Mouse (Mus musculus) left cerebral cortex, adult 11 months (tissue): ENCODE data around the gene Nfe2.

Source experiments
- DNase-seq: peaks from one replicate; pipeline ENCODE4 v3.0.0; 2022; ENCODE audit warnings: low spot score

Gene Nfe2

DNA sequence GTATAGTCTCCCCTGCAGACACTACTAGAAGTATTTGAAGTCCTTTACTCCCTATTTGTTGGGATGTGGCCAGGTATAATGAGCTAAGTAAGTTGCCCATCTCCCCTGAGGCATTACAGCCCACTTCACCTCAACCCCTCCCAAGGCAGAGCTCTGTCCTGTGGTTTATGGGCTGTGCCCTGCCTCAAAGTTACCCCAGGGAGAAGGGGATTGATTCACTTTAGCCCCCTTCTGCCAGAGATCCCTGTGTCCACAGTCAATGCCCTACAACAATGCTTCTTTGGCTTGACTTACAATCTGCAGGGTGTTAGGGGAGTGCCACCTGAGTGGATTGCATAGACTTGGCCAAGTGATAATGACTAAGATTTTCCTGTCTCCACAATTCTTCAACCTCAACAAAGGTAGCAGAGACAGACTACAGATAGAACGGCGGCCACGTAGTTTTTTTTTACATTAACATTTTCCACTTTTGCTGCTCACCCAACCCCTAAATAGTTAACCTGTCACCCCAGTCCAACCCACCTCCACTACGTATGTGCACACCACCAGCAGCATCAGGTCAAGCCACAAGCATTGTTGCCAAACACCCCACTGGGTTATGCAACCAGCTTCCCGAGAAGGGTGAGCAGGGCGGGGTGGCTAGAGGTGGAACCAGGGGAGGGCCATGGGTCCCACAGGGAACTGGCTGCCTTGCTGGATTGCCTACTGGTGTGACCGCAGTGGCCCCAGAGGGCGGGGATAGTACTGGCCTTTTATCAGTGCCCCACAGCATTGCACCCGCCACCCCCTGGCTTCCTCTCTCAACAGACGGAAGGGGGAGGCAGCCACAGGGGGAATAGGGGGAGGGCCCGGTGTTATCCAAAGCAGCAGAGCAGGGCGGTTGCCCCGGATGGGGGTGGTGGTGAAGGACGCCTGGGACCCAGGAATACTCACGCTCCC lies at the start of gene Nfe2:
Gene Nfe2, minus strand, starts transcription at position 614 of the 939 bp plus-strand sequence.
- no peak for DNase-seq

- DNase-seq: peak; percentile 87
These were observed 48.9 kb upstream of the Nfe2 start for GRCm38 (mm10) chr15:103307125-103307524.

- no peak for DNase-seq
These were observed 47.8 kb upstream of the Nfe2 start for GRCm38 (mm10) chr15:103305792-103306645.

DNA sequence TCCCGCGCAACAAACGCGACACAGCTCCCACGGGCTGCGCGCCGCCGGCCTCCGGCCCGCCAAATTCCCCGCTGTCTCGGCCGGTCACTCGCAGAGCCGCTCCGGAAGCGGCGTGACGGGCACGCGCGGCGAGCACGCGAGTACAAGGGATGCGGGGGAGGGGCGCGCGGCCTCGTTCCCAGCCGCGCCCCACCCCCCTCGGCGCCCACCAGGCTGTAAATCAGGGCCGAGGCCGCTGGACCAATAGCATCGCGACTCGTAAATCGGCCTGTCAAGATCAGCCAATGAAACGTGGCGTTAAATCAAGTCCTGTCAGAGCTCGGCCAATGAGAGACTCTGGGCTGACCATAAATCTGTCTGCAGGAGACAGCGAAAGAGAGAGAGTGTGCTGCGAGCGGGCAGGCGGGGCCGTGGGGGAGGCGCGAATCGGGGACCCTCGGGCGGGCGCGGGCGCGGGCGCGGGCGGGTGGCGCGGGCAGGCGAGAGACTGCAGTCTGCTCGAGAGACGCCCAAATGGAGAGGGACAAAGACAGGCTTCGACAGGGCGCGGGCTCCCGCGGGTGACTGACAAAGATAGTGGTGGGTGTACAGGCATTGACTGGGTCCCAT lies 47.0 kb upstream of the Nfe2 start:
- peak; percentile 99 for DNase-seq

DNA sequence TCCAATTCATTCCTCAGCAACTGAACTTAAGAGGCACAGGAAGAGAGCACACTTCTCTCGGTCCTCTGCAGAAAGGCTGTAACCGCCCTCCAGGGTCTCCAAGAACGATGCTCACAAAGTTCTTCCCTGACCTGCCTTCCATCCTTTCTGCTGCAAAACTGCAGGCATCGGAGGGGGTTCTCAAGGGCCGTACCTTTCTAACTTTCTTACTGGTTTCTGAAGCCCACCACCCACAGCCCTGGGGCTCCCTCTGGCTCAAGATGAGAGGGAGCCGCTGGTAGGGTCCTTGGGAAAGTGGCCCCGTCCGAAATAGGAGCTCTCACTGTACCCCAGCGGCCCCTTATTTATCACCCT lies 46.4 kb upstream of the Nfe2 start:
- no peak for DNase-seq

GRCm38 (mm10) chr15:103303916-103304615 lies 45.9 kb upstream of the Nfe2 start:
- no peak for DNase-seq

DNA sequence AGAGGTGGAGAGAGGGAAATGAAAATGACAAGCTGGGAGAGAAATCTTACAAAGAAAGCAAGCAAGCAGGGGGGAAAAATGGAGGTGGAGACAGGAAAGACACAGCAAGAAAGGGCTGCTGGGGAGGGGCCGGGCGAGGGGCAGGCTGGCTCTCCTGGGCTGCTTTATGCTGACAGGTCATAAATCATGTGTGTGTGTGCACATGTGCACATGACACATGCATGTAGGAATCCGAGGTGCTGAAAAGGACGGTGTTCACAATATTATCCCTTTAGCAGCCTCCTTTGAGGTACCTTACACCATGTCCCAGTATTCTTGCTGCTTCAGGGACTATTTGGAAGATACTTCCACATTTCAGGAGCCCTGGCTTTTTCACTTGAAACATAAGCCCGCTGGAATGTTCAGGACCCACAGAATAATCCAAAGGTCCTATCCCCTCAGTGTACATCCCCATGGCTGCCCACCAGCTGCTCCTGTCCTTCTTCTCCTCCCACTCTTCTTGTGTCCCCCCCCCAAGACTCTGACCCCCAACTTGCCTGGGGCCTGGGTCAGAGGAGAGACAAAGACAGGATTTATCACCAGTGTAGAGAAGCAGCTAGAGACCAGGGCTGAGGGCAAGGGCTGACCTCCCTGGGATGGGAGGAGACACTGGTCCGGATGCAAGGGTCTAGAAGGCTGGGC lies 44.3 kb upstream of the Nfe2 start:
- DNase-seq: no peak

DNA sequence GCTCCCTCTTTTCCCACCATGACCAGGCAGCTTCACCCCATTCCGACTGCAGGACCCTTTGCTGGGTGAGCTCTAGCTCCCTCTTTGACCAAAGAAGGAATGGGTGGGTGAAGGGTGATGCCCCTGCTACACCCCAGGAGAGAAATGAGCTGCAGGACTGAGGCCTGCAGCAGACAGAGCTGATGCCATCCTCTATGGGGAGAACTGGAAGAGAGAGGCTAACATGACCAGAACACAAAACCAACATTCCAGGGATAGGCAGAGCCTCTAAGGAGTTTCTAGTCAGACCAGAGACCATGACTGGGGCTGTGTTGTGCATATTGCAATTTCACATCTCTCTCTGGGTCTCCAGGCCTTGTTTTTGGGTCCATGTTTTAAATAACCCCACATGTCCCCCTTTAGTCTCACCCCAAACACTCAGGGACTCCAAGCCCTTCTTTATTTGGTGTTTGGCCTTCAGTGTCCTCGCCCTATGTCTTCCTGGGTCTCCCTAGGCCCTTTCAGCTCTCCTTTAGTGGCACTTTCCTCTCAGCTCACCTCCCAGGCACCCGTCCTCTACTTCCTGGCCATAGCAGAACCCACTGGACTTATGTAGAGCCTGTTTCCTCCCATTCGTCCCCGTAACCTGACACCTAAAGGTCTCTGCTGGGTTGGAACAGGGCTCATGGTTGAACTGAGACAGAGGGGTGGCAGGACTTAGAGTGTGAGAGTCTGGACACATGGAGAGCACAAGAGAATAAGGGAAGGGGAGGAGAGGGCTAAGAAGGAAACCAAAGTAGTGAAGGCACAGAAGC lies 43.5 kb upstream of the Nfe2 start:
- no peak for DNase-seq

GRCm38 (mm10) chr15:103301046-103301445 lies 42.8 kb upstream of the Nfe2 start:
- DNase-seq: no peak

- no peak for DNase-seq
These were observed 42.4 kb upstream of the Nfe2 start for GRCm38 (mm10) chr15:103300560-103300959.

DNA sequence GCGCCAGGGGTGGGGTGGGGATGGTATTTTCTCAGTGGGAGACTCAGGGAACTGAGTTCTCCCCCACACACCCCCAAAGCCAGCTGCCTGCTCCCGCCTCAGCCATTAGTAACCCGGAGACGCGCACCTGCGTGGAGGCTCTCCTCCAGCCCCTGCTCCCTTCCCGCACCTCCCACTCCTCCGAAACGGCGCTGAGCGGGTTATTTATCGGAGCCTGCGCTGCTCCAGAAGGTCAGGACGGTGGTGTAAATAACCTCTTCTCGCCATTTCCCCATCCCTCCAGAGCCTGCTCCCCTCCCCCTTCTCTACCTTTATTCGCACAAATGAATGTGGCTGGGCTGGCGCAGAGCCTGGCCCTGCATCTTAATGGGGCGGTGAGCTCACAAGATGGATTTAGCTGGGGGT lies 41.9 kb upstream of the Nfe2 start:
- no peak for DNase-seq

GRCm38 (mm10) chr15:103299644-103300043 lies 41.4 kb upstream of the Nfe2 start:
- no peak for DNase-seq

GRCm38 (mm10) chr15:103298861-103299616 lies 40.8 kb upstream of the Nfe2 start:
- DNase-seq: no peak

- DNase-seq: no peak
These were observed 39.8 kb upstream of the Nfe2 start for GRCm38 (mm10) chr15:103298026-103298425.

GRCm38 (mm10) chr15:103297313-103297712 lies 39.1 kb upstream of the Nfe2 start:
- no peak for DNase-seq

DNA sequence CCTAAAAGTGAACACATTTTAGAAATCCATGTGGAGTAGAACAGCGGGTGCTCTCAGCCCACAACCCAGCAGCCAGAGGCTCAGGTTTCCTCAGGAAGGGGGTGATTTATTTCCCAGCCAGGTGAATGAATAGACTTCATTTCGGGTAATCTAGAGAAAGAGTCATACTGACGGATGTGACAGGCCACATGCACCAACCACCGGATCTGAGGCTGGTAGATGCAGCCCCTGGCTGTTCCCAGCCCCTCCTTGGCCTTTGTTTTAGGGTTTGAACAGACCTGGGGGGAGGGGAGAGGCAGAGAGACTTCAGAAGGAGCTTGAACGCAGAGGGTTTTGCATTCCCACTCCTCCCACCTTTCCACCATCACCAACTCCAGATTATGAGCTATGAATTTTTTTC lies 37.6 kb upstream of the Nfe2 start:
- no peak for DNase-seq

DNA sequence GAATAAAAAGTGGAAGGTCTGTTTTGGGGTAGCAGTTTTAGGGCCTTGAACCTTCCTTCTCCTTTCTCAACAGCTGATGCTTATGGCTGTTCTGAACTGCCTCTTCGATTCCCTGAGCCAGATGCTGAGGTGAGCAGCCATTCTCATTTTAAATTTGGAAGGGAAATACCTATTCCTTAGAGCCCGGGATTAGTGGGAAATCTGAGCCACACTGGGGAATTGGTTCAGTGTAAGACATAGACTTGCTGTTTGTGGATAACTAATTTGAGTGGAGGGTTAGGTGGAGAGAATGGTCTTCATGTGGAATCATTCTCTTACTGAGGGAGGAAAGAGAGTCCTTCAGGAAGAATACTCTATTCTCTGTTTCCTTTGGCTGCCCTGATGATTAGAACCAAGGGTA lies 36.4 kb upstream of the Nfe2 start:
- DNase-seq: no peak

GRCm38 (mm10) chr15:103293375-103293774 lies 35.2 kb upstream of the Nfe2 start:
- DNase-seq: no peak

DNA sequence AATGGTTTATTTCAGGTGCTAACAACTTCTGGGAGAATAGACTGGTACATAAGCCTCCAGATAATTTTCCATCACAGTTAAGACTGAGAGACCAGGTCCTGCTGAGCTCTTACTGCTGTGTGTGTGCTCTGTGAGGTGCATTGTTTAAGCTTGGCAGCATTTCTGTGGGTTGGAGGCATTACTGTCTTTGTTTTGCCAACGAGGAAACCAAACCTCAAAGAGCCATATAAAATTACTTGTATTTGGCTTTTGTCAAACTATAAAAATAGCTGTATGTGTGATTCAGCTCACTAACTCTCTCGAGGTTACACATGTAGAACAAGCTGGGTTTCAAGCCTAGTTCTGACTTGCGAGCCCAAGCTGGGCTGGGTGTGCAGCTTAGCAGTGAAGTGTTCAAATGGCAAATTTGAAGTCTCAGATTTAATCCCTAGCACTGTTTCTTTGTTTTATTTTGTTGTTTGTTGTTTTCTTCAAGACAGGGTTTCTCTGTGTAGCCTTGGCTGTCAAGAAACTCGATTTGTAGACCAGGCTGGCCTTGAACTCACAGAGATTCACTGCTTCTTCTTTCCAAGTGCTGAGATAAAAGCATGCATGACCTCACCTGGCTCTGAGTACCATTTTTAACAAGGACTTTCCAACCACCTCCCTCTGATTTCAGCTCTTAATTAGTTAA lies 34.6 kb upstream of the Nfe2 start:
- DNase-seq: no peak
